Mouse (Mus musculus): ENCODE data around the gene Rbp7. TPM values are rescaled to one million over a fixed set of nuclear protein-coding genes. Genes with fewer than 3 reads are reported as not detected.

Gene Rbp7
- polyA plus RNA-seq (2015; fragmentation: Nextera tagmentation; extraction: Ambion mirVana) = 2.0 and 3.4 TPM in 2 replicates

DNA sequence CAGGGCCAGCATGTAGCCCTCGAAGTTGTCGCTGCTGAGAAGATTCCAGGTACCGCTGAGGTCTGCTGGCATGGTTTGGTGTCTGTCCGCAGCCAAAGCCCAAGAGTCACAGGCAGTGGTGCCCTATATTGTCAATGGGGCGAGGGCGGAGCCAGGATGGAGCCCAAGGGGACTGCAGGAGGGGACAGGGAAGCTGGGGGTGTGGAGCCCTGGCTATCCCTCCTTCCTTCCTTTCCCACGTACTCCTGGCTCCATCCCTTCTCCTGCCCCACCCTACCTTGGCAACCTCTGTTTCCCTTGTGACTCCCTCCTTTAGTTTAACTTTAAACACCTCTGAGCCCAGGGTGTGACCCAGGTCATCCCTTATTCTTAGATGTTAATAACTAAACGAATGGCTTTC, at the start of gene Rbp7:
Gene Rbp7, minus strand, starts transcription at position 100 of the 400 bp plus-strand sequence.
- H3K27ac ChIP-seq (ENCODE audit: low read length) = no peak within 1 kb of the TSS
- H3K9me3 ChIP-seq (ENCODE audit: control insufficient read depth, low read length) = no peaks in the 10 kb centered on the region; the same call in 1 of the 2 replicates
- no peak within 1 kb of the TSS for H3K4me2 ChIP-seq (ENCODE audit: low read depth, low read length)
- WGBS = 43% methylated on average over 8 of the region's 8 CpGs
- no peaks in the 10 kb centered on the region for H3K27me3 ChIP-seq (ENCODE audit: control insufficient read depth, insufficient read depth, low read depth, low read length)
- no peak within 1 kb of the TSS for H3K9ac ChIP-seq (ENCODE audit: low read length)
- no peak within 1 kb of the TSS for H3K4me3 ChIP-seq (ENCODE audit: low read length)
- H3K36me3 ChIP-seq (ENCODE audit: control insufficient read depth, insufficient read depth, low read length) = no peaks in the 10 kb centered on the region
- no peaks in the 10 kb centered on the region for H3K4me1 ChIP-seq (replicated peaks; ENCODE audit: control insufficient read depth, insufficient read depth, low read length)
- 0 out of 2 replicates have a peak, but pooled peaks have one; percentile 12 for ATAC-seq (ENCODE audit: low read depth)

DNA sequence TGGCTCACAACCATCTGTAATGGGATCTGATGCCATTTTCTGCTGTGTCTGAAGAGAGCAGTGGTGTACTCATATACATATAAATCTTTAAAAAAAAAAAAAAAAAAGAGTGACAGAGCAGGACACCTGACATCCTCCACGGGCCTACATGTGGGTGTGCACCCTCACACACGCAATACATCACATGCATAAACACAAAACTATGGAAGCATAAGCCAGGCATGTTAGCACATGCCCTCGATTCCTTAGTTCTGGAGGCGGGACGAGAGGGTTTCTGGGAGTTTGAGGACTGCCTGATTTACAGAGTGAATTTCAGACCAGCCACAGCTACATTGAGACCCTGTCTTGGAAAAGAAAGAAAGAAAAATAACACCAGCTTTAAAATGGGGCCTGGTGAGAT, 49.6 kb upstream of the Rbp7 start:
- Histone ChIP-seq H3K9me3 (ENCODE audit: control insufficient read depth, low read length) (no peaks in the 10 kb centered on the region), H3K36me3 (ENCODE audit: control insufficient read depth, insufficient read depth, low read length) (peaks cover 5% of the 10 kb centered on the region), H3K4me1 (replicated peaks; ENCODE audit: control insufficient read depth, insufficient read depth, low read length) (peaks cover 7% of the 10 kb centered on the region; the same call in 1 of the 2 replicates), H3K9ac (ENCODE audit: low read length) (no peak overlapping the region; the same call in 1 of the 2 replicates), H3K27me3 (ENCODE audit: control insufficient read depth, insufficient read depth, low read depth, low read length) (no peaks in the 10 kb centered on the region), H3K27ac (ENCODE audit: low read length) (peak overlapping the region; percentile 61), H3K4me3 (ENCODE audit: low read length) (no peak overlapping the region), H3K4me2 (ENCODE audit: low read depth, low read length) (no peak overlapping the region)
- no peak for ATAC-seq (ENCODE audit: low read depth)
- WGBS = 73% methylated on average over 5 of the region's 5 CpGs

DNA sequence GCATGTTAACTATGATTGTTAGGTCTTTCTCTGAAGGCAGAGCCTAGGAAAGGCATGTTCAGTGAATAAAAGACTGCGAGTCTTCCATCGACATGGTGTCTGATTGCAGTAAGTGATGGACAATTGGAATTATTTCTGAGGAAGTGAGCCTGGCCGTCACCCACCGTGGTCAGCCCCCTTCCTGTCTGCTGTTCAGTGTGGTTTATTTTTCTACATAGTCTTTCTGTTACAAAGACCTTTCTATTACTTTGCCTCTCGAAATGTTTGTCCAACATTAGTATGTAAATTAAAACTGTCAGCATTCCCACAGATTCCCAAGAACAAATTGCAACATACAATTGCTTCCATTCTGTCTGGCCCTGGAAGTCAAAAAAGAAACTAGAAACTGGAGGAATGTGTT, 45.0 kb upstream of the Rbp7 start:
- Histone ChIP-seq H3K4me1 (replicated peaks; ENCODE audit: control insufficient read depth, insufficient read depth, low read length) (0 out of 2 replicates have a peak, but pooled peaks cover 5% of the 10 kb centered on the region), H3K27ac (ENCODE audit: low read length) (no peak overlapping the region), H3K27me3 (ENCODE audit: control insufficient read depth, insufficient read depth, low read depth, low read length) (no peaks in the 10 kb centered on the region), H3K4me3 (ENCODE audit: low read length) (no peak overlapping the region), H3K9me3 (ENCODE audit: control insufficient read depth, low read length) (no peaks in the 10 kb centered on the region), H3K36me3 (ENCODE audit: control insufficient read depth, insufficient read depth, low read length) (peaks cover 19% of the 10 kb centered on the region), H3K4me2 (ENCODE audit: low read depth, low read length) (no peak overlapping the region), H3K9ac (ENCODE audit: low read length) (no peak overlapping the region)
- WGBS = 70% methylated on average over 5 of the region's 5 CpGs
- no peak for ATAC-seq (ENCODE audit: low read depth)

- peak; percentile 84 for ATAC-seq (ENCODE audit: low read depth)
- peaks cover 23% of the 10 kb centered on the region for H3K36me3 ChIP-seq (ENCODE audit: control insufficient read depth, insufficient read depth, low read length)
- WGBS = 54% methylated on average over 8 of the region's 8 CpGs
- H3K9ac ChIP-seq (ENCODE audit: low read length) = no peak overlapping the region
- no peak overlapping the region for H3K4me2 ChIP-seq (ENCODE audit: low read depth, low read length)
- 0 out of 2 replicates have a peak, but pooled peaks cover 4% of the 10 kb centered on the region for H3K4me1 ChIP-seq (replicated peaks; ENCODE audit: control insufficient read depth, insufficient read depth, low read length)
- H3K27me3 ChIP-seq (ENCODE audit: control insufficient read depth, insufficient read depth, low read depth, low read length) = no peaks in the 10 kb centered on the region
- no peaks in the 10 kb centered on the region for H3K9me3 ChIP-seq (ENCODE audit: control insufficient read depth, low read length)
- H3K27ac ChIP-seq (ENCODE audit: low read length) = peak overlapping the region; percentile 16; the same call in 1 of the 2 replicates
- no peak overlapping the region for H3K4me3 ChIP-seq (ENCODE audit: low read length)
These were observed 44.1 kb upstream of the Rbp7 start for GRCm38 (mm10) chr4:149498901-149499300.

- Histone ChIP-seq H3K27ac (ENCODE audit: low read length) (no peak overlapping the region), H3K4me3 (ENCODE audit: low read length) (no peak overlapping the region), H3K4me1 (replicated peaks; ENCODE audit: control insufficient read depth, insufficient read depth, low read length) (0 out of 2 replicates have a peak, but pooled peaks cover 4% of the 10 kb centered on the region), H3K4me2 (ENCODE audit: low read depth, low read length) (no peak overlapping the region), H3K9ac (ENCODE audit: low read length) (no peak overlapping the region), H3K9me3 (ENCODE audit: control insufficient read depth, low read length) (no peaks in the 10 kb centered on the region), H3K36me3 (ENCODE audit: control insufficient read depth, insufficient read depth, low read length) (peaks cover 31% of the 10 kb centered on the region), H3K27me3 (ENCODE audit: control insufficient read depth, insufficient read depth, low read depth, low read length) (no peaks in the 10 kb centered on the region)
- ATAC-seq (ENCODE audit: low read depth) = no peak
- 73% methylated on average over 2 of the region's 2 CpGs for WGBS
These were observed 41.8 kb upstream of the Rbp7 start for GRCm38 (mm10) chr4:149496612-149497011.

- Histone ChIP-seq H3K9ac (ENCODE audit: low read length) (no peak overlapping the region), H3K4me3 (ENCODE audit: low read length) (no peak overlapping the region), H3K36me3 (ENCODE audit: control insufficient read depth, insufficient read depth, low read length) (peaks cover 37% of the 10 kb centered on the region), H3K27ac (ENCODE audit: low read length) (no peak overlapping the region), H3K4me2 (ENCODE audit: low read depth, low read length) (no peak overlapping the region), H3K9me3 (ENCODE audit: control insufficient read depth, low read length) (no peaks in the 10 kb centered on the region), H3K4me1 (replicated peaks; ENCODE audit: control insufficient read depth, insufficient read depth, low read length) (peaks cover 6% of the 10 kb centered on the region), H3K27me3 (ENCODE audit: control insufficient read depth, insufficient read depth, low read depth, low read length) (no peaks in the 10 kb centered on the region)
- WGBS = 97% methylated on average over 3 of the region's 3 CpGs
- no peak for ATAC-seq (ENCODE audit: low read depth)
These were observed 36.4 kb upstream of the Rbp7 start for GRCm38 (mm10) chr4:149491151-149491550.

DNA sequence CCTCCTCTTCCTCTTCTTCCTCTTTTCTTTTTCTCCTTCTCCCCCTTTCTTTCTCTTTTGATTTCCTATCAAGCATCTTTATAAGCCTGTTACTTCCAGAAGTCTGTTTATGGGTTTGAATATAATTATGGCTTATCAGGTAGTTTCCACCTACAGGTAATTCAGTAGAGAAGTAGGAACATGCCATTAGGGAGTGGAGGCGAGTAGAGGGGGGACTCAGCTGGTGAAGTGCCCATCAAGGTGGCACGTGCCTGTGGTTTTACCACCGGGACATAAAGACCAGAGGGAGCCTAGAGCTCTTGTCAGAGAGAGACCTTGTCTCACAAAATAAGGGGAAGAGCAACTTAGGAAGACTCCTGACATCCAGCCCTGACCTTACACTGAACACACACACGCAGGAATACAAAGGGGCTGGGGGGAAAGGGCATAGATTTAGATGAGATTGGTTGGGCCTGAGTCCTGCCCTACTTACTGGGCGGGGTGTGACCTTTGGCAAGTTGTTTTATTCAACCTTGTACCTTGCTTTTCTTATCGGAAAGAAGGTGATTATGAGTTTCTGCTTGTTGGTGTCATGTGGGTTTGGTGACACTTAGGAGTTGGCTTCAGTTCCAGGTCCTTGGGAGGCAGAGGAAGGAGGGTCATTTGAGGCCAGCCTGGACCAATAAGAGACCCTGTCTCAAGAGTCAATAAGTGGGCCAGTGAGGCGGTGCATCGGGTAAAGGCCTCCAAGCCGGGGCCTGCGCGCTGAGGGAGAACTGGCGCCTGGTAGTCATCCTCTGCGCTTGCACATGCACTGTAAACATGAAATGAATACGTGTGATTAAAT, 34.9 kb upstream of the Rbp7 start:
- Histone ChIP-seq H3K4me2 (ENCODE audit: low read depth, low read length) (no peak overlapping the region), H3K9me3 (ENCODE audit: control insufficient read depth, low read length) (no peaks in the 10 kb centered on the region), H3K27me3 (ENCODE audit: control insufficient read depth, insufficient read depth, low read depth, low read length) (no peaks in the 10 kb centered on the region), H3K4me1 (replicated peaks; ENCODE audit: control insufficient read depth, insufficient read depth, low read length) (peaks cover 8% of the 10 kb centered on the region), H3K36me3 (ENCODE audit: control insufficient read depth, insufficient read depth, low read length) (peaks cover 32% of the 10 kb centered on the region), H3K27ac (ENCODE audit: low read length) (no peak overlapping the region), H3K9ac (ENCODE audit: low read length) (no peak overlapping the region), H3K4me3 (ENCODE audit: low read length) (no peak overlapping the region)
- no peak for ATAC-seq (ENCODE audit: low read depth)
- 86% methylated on average over 14 of the region's 14 CpGs for WGBS

DNA sequence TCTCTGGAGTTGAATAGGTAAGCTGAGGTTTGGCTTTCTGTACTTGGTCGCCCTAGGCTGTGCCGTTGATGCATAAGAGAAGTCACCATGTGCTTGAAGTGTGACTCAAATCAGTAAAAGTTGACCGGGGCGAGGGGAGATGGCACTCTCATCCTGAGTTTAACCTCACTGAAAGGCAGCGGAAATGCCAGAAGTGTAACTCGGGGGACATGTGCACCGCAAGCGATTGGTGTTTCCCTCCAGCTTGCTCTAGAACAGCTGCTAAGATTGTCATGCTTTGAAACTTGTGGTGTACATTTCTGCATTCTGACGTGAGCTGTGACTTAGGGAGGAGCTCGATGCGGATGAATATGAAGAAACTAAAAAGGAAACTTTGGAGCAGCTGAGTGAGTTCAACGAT, 33.0 kb upstream of the Rbp7 start:
- no peak overlapping the region for H3K27ac ChIP-seq (ENCODE audit: low read length)
- peaks cover 11% of the 10 kb centered on the region for H3K4me1 ChIP-seq (replicated peaks; ENCODE audit: control insufficient read depth, insufficient read depth, low read length)
- no peak overlapping the region for H3K9ac ChIP-seq (ENCODE audit: low read length)
- no peaks in the 10 kb centered on the region for H3K27me3 ChIP-seq (ENCODE audit: control insufficient read depth, insufficient read depth, low read depth, low read length)
- WGBS = 91% methylated on average over 12 of the region's 12 CpGs
- no peak overlapping the region for H3K4me3 ChIP-seq (ENCODE audit: low read length)
- peaks cover 22% of the 10 kb centered on the region for H3K36me3 ChIP-seq (ENCODE audit: control insufficient read depth, insufficient read depth, low read length)
- no peak for ATAC-seq (ENCODE audit: low read depth)
- no peak overlapping the region for H3K4me2 ChIP-seq (ENCODE audit: low read depth, low read length)
- no peaks in the 10 kb centered on the region for H3K9me3 ChIP-seq (ENCODE audit: control insufficient read depth, low read length)

- Histone ChIP-seq H3K27ac (ENCODE audit: low read length) (peak overlapping the region; percentile 79), H3K9ac (ENCODE audit: low read length) (peak overlapping the region; percentile 82), H3K4me1 (replicated peaks; ENCODE audit: control insufficient read depth, insufficient read depth, low read length) (peaks cover 11% of the 10 kb centered on the region), H3K4me3 (ENCODE audit: low read length) (peak overlapping the region; percentile 81), H3K4me2 (ENCODE audit: low read depth, low read length) (peak overlapping the region; percentile 92), H3K9me3 (ENCODE audit: control insufficient read depth, low read length) (no peaks in the 10 kb centered on the region), H3K36me3 (ENCODE audit: control insufficient read depth, insufficient read depth, low read length) (peaks cover 13% of the 10 kb centered on the region; the same call in 1 of the 2 replicates), H3K27me3 (ENCODE audit: control insufficient read depth, insufficient read depth, low read depth, low read length) (no peaks in the 10 kb centered on the region)
- under 1% methylated on average over 10 of the region's 10 CpGs for WGBS
- peak; percentile 23; the same call in 1 of the 2 replicates for ATAC-seq (ENCODE audit: low read depth)
These were observed 31.0 kb upstream of the Rbp7 start for GRCm38 (mm10) chr4:149485825-149486206.

Data from lung, embryonic 16.5 days (tissue).